Mouse (Mus musculus) lung, embryonic 14.5 days (tissue): Measurements from ENCODE around the gene Zfp704. TPM values are rescaled to one million over a fixed set of nuclear protein-coding genes. Genes with fewer than 3 reads are reported as not detected.

Source experiments
- ATAC-seq: fragments of 200-750 bp; cut with Nextera tagmentation; 2 replicates; pipeline ENCODE4 v1.8.0; 2017; ENCODE audit warnings: mild to moderate bottlenecking, moderate TSS enrichment, moderate library complexity; ENCODE audit not compliant: insufficient read depth
- DNase-seq: peaks from one replicate; pipeline ENCODE4 v3.0.0-alpha.2; 2015
- H3K27ac ChIP-seq: fragments of 300-500 bp; sonication (generic); 2 replicates; pipeline ENCODE4 v1.5.1; 2014; ENCODE audit warnings: low read depth, mild to moderate bottlenecking, moderate library complexity
- H3K27me3 ChIP-seq: fragments of 300-500 bp; sonication (generic); 2 replicates; pipeline ENCODE4 v1.6.1; 2014; ENCODE audit warnings: low read length, control low read depth; ENCODE audit not compliant: insufficient read depth
- H3K36me3 ChIP-seq: fragments of 300-500 bp; sonication (generic); 2 replicates; pipeline ENCODE4 v1.6.1; 2014; ENCODE audit warnings: control low read depth; ENCODE audit not compliant: insufficient read depth
- H3K4me1 ChIP-seq: fragments of 300-500 bp; sonication (generic); 2 replicates; pipeline ENCODE4 v1.6.1; 2014; ENCODE audit warnings: antibody characterized with exemption, control low read depth; ENCODE audit not compliant: insufficient read depth
- H3K4me2 ChIP-seq: fragments of 300-500 bp; sonication (generic); 2 replicates; pipeline ENCODE4 v1.6.1; 2014; ENCODE audit warnings: mild to moderate bottlenecking
- H3K4me3 ChIP-seq: fragments of 300-500 bp; sonication (generic); 2 replicates; pipeline ENCODE4 v1.5.1; 2014; ENCODE audit warnings: low read depth, low read length
- H3K9ac ChIP-seq: fragments of 300-500 bp; sonication (generic); 2 replicates; pipeline ENCODE4 v1.6.1; 2014
- H3K9me3 ChIP-seq: fragments of 300-500 bp; sonication (generic); 2 replicates; pipeline ENCODE4 v1.6.1; 2016; ENCODE audit warnings: low read depth, low read length, control low read depth
- CTCF ChIP-seq: IDR thresholded peaks from 2 replicates; pipeline ENCODE4 v1.5.1; 2016; ENCODE audit warnings: antibody characterized with exemption, low read depth
- WGBS: fragments of 180-500 bp; shearing (Covaris S2); extraction: QIAGEN DNeasy Blood & Tissue Kit; methylation state at CpG from one replicate; pipeline ENCODE4 v1.1.7; 2014; 5-methylcytosine and 5-hydroxymethylcytosine counted together
- polyA plus RNA-seq: library from polyadenylated mRNA; unstranded; fragments of >200 nt; fragmentation: Nextera tagmentation; extraction: Ambion mirVana; gene quantifications from 2 replicates; pipeline ENCODE4 v1.2.1, GENCODE M21; 2014

Zfp704 gene
- polyA plus RNA-seq, 1 experiment from 2014 or later, result 13.7 TPM

DNA sequence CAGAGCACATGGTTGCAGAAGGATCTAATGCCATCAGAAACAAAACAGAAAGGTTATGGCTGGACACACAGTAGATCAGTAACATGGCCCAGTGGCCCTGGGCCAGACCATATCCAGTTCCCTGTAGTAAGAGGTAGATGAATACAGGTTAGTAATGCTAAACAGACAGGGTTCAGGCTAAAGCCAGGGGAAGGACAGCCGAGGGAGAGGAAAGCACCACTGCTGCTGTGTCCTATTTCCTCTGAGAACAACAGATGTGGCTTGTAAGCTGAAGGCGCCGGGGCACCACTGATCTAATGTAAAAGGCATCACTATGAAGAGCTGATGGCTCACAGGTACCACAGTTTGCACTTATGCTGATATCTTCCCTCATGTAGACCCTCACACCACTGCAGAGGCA lies 124.4 kb downstream of the Zfp704 start:
- no peaks in the 10 kb centered on the region for H3K27me3 ChIP-seq
- no peaks in the 10 kb centered on the region for H3K36me3 ChIP-seq
- no peak for DNase-seq
- WGBS, result 78% methylated on average over 3 of the region's 3 CpGs
- H3K4me3 ChIP-seq, result no peak overlapping the region
- H3K9me3 ChIP-seq, result no peaks in the 10 kb centered on the region
- H3K27ac ChIP-seq, result no peak overlapping the region
- no peak for ATAC-seq
- no peak for TF ChIP-seq CTCF
- H3K4me1 ChIP-seq, result peaks cover 4% of the 10 kb centered on the region; the same call in 1 of the 2 replicates
- H3K4me2 ChIP-seq, result no peak overlapping the region
- no peak overlapping the region for H3K9ac ChIP-seq

DNA sequence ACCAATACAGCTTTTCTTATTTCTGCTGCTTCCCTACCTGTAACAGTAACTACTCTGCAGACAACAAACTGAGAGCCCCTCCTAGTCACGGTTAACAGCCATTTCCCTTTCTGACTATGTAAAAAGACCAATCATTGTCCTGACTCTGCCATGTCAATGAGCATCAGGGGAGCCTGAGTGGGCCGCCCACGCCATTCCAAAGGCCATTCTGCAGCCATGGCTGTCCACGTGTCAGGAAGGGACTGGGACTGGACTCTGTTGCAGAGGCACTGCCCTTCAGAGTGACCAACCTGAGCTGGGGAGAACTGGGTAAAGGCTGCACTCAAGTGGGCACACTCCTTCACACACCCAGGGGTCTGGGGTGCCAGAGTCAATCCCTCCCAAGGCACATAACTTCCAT lies 127.9 kb downstream of the Zfp704 start:
- Histone ChIP-seq H3K4me2 (no peak overlapping the region), H3K4me1 (peaks cover 4% of the 10 kb centered on the region; the same call in 1 of the 2 replicates), H3K9ac (no peak overlapping the region), H3K4me3 (no peak overlapping the region), H3K36me3 (no peaks in the 10 kb centered on the region), H3K9me3 (no peaks in the 10 kb centered on the region), H3K27me3 (no peaks in the 10 kb centered on the region), H3K27ac (no peak overlapping the region)
- 85% methylated on average over 4 of the region's 4 CpGs for WGBS
- DNase-seq (no peak), ATAC-seq (no peak)
- no peak for TF ChIP-seq CTCF

DNA sequence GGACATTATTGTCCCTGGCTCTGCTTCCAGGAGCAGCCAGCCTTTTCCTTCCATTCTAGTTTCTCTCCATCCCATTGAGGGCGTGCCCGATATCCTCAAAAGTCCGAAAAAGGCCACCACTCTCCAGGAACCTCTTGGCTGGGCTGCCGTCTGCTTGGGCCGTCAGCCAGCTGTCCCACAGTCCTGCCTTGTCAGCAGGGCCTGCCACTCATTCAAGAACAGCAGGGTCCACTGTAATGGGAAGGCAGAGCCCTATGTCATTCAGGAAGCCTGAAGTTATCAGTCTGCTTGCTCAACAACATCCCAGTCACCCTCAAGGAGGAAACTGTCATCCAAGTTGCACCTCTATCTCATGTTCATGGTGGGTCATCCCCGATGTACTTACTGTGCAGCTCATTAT lies 128.5 kb downstream of the Zfp704 start:
- TF ChIP-seq CTCF, result no peak
- Histone ChIP-seq H3K27me3 (no peaks in the 10 kb centered on the region), H3K9me3 (no peaks in the 10 kb centered on the region), H3K27ac (peak overlapping the region; percentile 24; the same call in 1 of the 2 replicates), H3K9ac (no peak overlapping the region), H3K4me3 (no peak overlapping the region), H3K4me2 (no peak overlapping the region), H3K36me3 (no peaks in the 10 kb centered on the region), H3K4me1 (peaks cover 4% of the 10 kb centered on the region; the same call in 1 of the 2 replicates)
- ATAC-seq (peak; percentile 44; the same call in 1 of the 2 replicates), DNase-seq (peak; percentile 50)
- 66% methylated on average over 6 of the region's 6 CpGs for WGBS

DNA sequence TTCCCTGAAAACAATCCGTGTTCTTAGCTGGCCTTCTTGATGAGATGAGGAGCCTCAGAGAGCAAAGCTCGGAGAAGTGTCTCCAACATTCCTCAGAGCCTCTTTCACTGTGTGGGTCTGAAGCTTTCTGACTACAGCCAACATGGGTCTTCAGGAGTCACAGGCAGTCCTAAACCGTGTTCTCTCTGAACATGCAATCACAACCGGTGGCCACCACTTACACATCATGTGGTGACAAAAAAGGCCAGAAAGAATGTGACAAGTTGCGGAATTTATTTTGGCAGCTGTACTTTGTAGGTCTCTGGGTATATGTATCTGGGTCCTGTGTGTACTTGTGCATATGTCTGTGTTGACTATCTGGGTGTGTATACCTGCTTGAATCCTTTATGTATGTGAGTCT lies 128.9 kb downstream of the Zfp704 start:
- no peaks in the 10 kb centered on the region for H3K9me3 ChIP-seq
- no peaks in the 10 kb centered on the region for H3K27me3 ChIP-seq
- ATAC-seq (no peak), DNase-seq (no peak)
- no peak for TF ChIP-seq CTCF
- no peak overlapping the region for H3K4me3 ChIP-seq
- 82% methylated on average over 5 of the region's 5 CpGs for WGBS
- H3K36me3 ChIP-seq, result no peaks in the 10 kb centered on the region
- H3K4me1 ChIP-seq, result peaks cover 4% of the 10 kb centered on the region; the same call in 1 of the 2 replicates
- no peak overlapping the region for H3K27ac ChIP-seq
- H3K9ac ChIP-seq, result no peak overlapping the region
- H3K4me2 ChIP-seq, result no peak overlapping the region

DNA sequence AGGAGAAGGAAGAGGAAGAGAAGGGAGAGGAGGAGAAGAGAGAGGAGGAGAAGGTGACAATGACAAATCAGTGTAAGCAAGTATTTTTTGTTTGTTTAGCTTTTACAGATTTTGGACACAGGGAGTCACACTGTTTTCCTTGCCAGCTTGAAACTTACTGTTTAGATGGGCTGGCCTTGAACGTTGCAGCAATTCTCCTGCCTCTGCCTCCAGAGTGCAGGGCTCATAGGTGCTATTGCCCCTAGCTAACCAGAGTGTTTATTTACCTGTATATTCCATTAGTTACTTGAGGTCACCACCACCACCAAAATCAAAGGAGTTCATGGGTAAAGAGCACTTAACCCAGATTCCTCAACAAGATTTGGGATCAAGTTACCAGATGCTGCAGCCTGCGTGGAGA lies 132.5 kb downstream of the Zfp704 start:
- H3K4me1 ChIP-seq, result no peaks in the 10 kb centered on the region
- H3K4me3 ChIP-seq, result no peak overlapping the region
- TF ChIP-seq CTCF, result no peak
- H3K4me2 ChIP-seq, result no peak overlapping the region
- no peak overlapping the region for H3K27ac ChIP-seq
- no peaks in the 10 kb centered on the region for H3K27me3 ChIP-seq
- no peaks in the 10 kb centered on the region for H3K36me3 ChIP-seq
- DNase-seq, result no peak
- no peak overlapping the region for H3K9ac ChIP-seq
- no peak for ATAC-seq
- H3K9me3 ChIP-seq, result no peaks in the 10 kb centered on the region
- WGBS, result 69% methylated on average over 2 of the region's 2 CpGs

DNA sequence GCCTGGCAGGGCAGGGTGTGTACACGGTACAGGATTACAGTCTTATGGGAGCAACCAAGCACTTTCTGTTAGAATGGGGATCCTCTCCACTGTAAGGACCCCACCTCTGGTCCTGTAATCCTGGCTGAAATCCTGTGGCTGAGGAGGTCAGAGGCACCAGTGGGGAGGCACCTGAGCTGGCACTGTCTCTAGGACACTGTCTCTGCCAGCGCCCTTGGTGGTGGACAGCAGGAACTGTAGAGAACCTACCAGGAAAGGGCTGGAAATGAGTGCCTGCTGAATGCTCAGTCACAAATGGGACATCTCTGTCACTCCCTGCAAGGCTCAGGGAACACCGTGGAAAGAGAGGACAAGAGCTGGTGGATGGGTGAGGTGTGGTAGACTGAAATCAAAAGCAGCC lies 133.5 kb downstream of the Zfp704 start:
- H3K9ac ChIP-seq, result no peak overlapping the region
- H3K4me2 ChIP-seq, result no peak overlapping the region
- ATAC-seq (no peak), DNase-seq (no peak)
- H3K36me3 ChIP-seq, result no peaks in the 10 kb centered on the region
- no peaks in the 10 kb centered on the region for H3K4me1 ChIP-seq
- no peak overlapping the region for H3K27ac ChIP-seq
- 91% methylated on average over 3 of the region's 3 CpGs for WGBS
- no peak overlapping the region for H3K4me3 ChIP-seq
- H3K9me3 ChIP-seq, result no peaks in the 10 kb centered on the region
- no peak for TF ChIP-seq CTCF
- H3K27me3 ChIP-seq, result no peaks in the 10 kb centered on the region

DNA sequence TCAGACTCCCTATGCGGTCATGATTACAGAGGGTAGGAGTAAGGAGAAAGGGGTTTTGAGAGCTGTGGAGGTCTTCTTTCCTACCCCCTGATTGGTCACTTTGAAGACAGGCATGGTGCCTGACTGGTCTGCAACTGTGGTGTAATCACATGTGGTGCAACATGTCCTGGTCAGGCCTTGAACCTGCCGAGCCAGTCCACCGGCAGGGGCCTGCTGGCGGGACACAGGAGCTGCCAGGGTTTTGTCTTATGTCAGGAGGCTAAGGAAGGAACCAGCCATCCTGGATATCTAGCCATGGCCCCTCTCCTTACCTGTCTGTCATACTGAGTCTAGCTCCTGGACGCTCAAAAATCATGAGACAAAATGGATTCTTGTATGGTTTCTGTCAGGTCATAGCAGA lies 134.4 kb downstream of the Zfp704 start:
- Histone ChIP-seq H3K27ac (no peak overlapping the region), H3K4me3 (no peak overlapping the region), H3K9me3 (no peaks in the 10 kb centered on the region), H3K36me3 (0 out of 2 replicates have a peak, but pooled peaks cover 6% of the 10 kb centered on the region), H3K9ac (no peak overlapping the region), H3K27me3 (no peaks in the 10 kb centered on the region), H3K4me1 (no peaks in the 10 kb centered on the region), H3K4me2 (no peak overlapping the region)
- ATAC-seq (no peak), DNase-seq (no peak)
- no peak for TF ChIP-seq CTCF
- 90% methylated on average over 5 of the region's 5 CpGs for WGBS

DNA sequence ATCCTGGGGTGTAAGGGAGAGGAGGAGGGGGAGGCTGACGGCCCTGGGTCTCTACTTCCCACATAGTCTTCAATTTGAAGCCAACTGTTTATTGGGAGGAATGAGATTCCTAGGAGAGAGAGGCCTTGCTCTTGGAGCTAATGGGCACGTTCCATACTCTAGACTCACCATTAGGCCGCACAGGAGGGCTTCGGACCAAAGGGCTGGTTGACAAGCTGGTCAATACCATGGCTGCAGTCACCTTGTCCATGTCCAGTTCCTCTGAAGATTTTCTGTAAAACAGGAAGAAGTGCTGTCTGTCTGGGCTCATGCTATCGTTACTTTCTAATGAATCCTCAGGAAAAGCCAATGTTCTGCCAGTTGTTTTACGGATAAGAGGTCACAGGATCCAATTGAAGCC lies 135.6 kb downstream of the Zfp704 start:
- Histone ChIP-seq H3K4me1 (no peaks in the 10 kb centered on the region), H3K4me2 (no peak overlapping the region), H3K36me3 (0 out of 2 replicates have a peak, but pooled peaks cover 6% of the 10 kb centered on the region), H3K9ac (no peak overlapping the region), H3K27ac (no peak overlapping the region), H3K27me3 (no peaks in the 10 kb centered on the region), H3K9me3 (no peaks in the 10 kb centered on the region), H3K4me3 (no peak overlapping the region)
- DNase-seq (no peak), ATAC-seq (no peak)
- WGBS, result 95% methylated on average over 6 of the region's 6 CpGs
- TF ChIP-seq CTCF, result no peak
